Mouse (Mus musculus): ENCODE results near the gene Mob4.

DNA sequence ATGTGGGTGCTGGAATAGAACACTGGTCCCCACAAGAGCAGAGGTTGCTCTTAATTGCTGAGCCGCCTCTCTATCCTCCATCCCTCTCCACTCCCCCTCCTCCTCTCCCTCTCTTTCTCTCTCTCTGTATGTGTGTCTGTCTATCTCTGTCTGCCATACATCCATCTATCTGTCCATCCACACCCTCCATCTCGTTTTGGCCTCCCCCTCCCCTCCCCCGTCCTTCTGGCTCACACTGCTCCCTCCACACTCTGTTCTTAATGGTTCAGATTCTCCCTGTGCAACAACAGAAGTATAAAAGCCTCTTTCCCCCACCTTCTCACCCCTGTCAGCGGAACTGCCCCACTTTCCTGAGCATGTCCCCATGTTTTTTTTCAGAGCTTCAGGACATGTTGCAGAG, 36.5 kb downstream of the Mob4 start:
- TF ChIP-seq CTCF (IDR thresholded peaks at IDR 0.05; ENCODE audit: extremely low read depth, insufficient read depth, low read length) (no peak), POLR2A (IDR thresholded peaks at IDR 0.05; ENCODE audit: extremely low read depth, insufficient read depth, low read length) (no peak)

All from cortical plate, adult 2 months (tissue).